Mouse (Mus musculus) megakaryocyte, embryonic 14.5 days (primary cell): Measurements from ENCODE around the gene Syce3.

Experiments used
- FLI1 ChIP-seq: IDR thresholded peaks from 2 replicates; pipeline ENCODE4 v1.6.1; 2012; ENCODE audit warnings: low read length, inconsistent platforms, mixed read lengths
- GATA1 ChIP-seq: IDR thresholded peaks from 3 replicates; pipeline ENCODE4 v1.6.1; 2012; ENCODE audit warnings: mixed read lengths, low read length, inconsistent platforms, borderline replicate concordance

GRCm38 (mm10) chr15:89431806-89432205 is 21.5 kb upstream of the Syce3 start:
- TF ChIP-seq GATA1 (no peak), FLI1 (no peak)
